Mouse (Mus musculus): ENCODE measurements around the gene Sorcs2.

The Sorcs2 gene

DNA sequence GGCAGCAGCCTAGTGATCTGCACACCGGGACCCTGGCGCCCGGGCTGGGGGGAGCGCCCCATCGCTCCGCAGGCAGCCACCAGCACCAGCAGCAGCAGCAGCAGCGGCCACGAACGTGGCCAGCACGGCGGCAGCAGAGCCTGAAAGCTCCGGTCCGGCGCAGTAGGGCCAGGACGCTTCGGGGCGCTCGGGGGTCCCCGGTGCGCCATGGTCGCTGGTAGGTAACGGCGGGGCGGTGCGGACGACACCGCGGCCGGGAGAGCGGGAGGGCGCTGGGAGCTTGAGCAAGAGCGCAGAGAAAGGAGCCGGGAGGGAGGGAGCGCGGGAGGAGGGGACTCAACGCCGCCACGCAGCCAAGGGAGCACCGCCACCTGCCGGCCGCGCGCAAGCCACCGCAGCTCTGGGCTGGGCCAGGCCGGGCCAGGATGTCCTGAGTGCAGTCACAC lies at the start of gene Sorcs2:
Gene Sorcs2 (minus strand): TSS at position 303 of the 446 bp plus-strand sequence.
- peak; percentile 67 for DNase-seq (ENCODE audit: low spot score)

- peak; percentile 46 for DNase-seq (ENCODE audit: low spot score)
These were observed 48.4 kb upstream of the Sorcs2 start for GRCm38 (mm10) chr5:36446166-36446890.

- no peak for DNase-seq (ENCODE audit: low spot score)
These were observed 47.1 kb upstream of the Sorcs2 start for GRCm38 (mm10) chr5:36445028-36445427.

DNA sequence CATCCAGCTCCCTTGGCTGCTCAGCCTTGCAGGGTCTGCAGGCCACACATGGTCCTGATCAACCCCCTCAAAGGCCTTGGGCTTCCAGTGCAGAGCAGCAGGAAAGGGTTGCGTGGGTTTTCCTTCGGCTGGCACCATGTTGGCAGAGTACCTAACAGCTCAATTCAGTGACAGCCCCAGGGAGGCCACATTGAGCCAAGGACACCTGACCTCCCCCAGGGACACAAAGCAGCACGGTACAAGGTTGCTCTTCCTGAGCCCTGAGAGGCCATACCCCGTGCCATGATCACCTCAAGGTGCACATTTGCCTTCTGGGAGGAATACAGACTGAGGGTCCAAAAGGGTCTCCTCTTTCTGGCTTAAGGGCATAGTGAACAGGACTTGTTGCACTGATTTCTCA lies 46.7 kb upstream of the Sorcs2 start:
- DNase-seq (ENCODE audit: low spot score) = no peak

DNA sequence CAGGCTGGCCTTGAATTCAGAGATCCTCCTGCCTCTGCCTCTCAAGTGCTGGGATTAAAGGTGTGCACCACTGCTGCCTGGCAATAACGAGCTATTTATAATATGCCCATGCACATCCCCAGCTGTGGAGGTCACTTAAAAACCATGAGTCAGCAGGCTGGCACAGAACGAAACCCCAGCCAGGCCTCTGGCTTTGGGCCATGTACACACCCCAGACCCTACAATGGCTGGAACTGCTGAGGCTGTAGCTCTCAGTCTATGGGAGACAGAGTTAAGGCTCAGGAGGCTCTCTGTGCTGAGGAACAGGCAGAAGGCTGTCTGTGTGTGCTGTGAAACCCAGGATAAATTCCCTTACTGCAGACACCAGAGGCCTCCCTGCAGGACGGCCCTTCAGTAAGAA lies 42.8 kb upstream of the Sorcs2 start:
- DNase-seq (ENCODE audit: low spot score) = no peak

GRCm38 (mm10) chr5:36436858-36437257 lies 38.9 kb upstream of the Sorcs2 start:
- DNase-seq (ENCODE audit: low spot score) = no peak

DNA sequence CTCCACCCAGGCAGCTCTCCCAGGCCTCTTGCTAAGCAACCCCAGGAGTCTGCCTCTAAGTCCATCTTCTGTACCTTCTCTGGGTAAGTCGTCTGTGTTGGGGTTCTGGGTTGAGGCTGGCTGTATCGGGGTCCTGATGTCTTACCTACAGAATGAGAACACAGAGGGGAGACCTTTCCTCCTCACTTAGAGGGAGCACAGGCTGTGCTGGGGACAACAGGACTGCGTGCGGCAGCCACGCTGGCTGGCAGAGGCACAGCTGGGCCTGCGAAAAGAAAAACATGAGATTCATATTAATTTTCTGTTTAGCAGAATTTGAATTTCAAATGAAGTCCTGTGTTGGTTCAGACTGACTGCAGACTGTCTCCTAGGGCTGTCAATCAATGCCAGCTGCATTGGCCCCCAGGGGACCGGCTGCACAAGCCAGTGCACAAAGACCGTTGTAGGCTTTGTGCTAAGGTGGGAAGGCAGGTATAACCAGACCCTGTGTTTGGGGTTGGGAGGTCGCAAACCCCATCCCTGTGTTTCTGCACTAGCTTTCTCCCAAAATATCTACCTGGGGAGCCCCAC lies 36.5 kb upstream of the Sorcs2 start:
- DNase-seq (ENCODE audit: low spot score) = no peak

DNA sequence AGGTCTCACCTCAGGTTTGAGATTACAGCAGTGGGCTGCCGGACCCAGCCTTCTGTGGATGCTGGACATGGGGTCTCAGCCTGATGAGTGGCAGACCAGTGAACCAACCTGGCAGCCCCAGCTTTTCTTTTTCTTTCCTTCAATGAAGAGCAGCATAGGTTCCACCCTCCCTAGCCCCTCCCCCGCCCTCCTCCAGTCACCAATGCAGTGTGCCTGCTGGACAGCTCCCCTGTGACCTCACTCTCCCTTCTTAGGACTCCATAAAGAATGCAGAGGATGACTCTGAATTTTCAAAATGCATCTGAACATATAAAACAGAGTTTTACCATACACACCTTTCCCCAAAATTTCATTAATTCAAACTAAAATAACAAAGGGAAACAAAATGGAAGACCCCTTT lies 33.8 kb upstream of the Sorcs2 start:
- no peak for DNase-seq (ENCODE audit: low spot score)

DNA sequence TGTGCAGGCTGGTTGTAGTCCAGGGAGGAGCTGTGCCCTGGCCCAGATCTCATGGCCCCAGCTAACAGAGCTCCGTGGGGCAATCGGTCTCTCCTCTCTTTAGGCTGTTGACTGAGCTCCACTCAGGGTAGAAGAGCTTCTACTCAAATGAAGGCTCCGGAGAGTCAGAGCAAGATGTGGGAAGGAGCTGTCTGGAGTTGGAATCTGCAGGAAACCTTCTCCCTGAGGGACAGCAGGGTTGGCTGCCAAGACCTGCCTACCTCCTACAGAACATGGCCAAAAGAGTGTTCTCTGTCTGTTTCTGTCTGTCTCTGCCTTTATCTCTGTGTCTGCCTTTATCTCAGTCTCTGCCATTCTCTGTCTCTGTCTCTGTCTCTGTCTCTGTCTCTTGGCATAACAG lies 31.6 kb upstream of the Sorcs2 start:
- DNase-seq (ENCODE audit: low spot score) = no peak

DNA sequence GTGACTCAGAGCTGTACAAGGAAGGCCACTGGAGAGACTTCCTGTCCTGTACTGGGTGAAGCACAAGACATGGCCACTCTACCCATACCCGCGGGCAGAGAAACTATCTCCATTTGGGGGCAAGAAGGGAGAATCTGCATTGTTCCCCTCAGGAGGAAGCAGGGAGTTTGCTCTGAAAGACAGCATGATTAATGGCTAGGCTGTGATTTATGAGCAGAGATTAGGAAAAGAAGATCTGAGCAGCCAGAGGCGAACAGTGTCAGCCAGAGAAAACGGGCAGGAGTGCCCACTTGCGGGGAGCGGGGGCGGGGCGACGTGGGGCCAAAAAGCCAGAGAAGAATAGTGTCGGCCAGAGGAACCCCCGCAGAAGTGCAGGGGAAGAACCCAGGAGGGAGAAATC lies 29.9 kb upstream of the Sorcs2 start:
- DNase-seq (ENCODE audit: low spot score) = no peak

- DNase-seq (ENCODE audit: low spot score) = no peak
These were observed 28.5 kb upstream of the Sorcs2 start for GRCm38 (mm10) chr5:36426404-36426803.

GRCm38 (mm10) chr5:36424676-36425075 lies 26.7 kb upstream of the Sorcs2 start:
- DNase-seq (ENCODE audit: low spot score) = no peak

- no peak for DNase-seq (ENCODE audit: low spot score)
These were observed 24.8 kb upstream of the Sorcs2 start for GRCm38 (mm10) chr5:36422689-36423088.

GRCm38 (mm10) chr5:36419861-36420260 lies 21.9 kb upstream of the Sorcs2 start:
- DNase-seq (ENCODE audit: low spot score) = no peak

GRCm38 (mm10) chr5:36414712-36415331 lies 16.9 kb upstream of the Sorcs2 start:
- no peak for DNase-seq (ENCODE audit: low spot score)

DNA sequence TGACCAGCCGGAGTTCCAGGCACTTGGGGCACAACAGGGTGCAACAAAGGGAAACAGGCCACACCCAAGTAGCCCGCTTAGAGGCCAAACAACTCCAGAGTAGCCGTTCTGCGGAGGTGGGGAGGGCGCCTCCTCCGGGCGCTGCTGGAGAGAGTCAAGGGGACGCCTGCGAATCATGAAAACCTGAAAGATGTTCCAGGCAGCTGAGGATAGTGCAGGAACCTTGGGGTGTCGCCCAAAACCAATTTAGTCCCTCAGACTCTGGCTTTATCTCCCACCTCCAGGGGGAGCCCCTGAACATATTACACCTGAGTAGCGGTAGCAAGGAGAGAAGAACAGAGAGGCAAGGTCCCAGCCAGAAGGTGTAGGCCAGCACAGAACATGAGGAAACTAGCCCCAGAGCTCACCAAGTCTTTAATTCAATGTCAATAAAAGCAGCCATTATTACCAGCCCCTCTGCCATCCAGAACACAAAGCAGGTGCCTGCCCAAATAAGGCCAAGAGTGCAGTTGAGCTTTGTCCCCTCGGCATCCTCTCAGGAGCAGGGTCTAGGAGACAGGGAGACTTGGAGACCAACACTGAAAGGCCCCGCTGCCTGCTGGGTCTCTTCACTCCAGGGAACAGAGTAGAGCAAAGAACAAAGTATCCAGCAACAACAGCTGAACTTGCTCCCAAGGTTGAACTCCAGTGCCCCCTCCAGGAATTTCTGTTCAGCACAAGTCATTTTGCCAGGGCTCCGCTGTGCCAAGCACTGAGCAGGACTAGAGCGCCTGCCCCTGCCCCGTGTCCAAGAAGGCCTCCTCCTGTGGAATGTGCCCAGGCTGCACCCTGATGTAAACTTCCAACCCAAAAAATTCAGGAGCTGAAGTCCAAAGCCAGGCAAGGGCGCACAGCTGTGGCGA lies 775 bp upstream of the Sorcs2 start:
- DNase-seq (ENCODE audit: low spot score) = peak; percentile 41

DNA sequence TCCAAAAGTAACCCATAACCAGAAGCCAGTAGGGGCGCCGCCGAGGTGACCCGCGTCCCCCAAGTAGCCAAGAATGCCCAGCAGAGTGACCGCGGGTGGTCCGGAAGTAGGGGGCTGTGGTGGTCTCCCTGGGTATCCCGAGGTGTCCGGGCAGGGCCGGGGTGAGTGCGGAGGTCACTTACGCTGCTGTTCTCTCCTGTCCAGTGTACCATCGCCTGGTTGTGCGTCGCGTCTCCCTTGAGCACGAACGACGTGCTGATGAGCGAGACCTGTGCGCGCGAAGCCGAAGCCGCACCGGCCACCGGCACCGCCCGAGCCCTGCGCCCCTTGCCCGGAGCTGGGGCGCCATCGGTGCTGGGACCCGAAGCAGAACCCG lies 567 bp downstream of the Sorcs2 start:
- no peak for DNase-seq (ENCODE audit: low spot score)

DNA sequence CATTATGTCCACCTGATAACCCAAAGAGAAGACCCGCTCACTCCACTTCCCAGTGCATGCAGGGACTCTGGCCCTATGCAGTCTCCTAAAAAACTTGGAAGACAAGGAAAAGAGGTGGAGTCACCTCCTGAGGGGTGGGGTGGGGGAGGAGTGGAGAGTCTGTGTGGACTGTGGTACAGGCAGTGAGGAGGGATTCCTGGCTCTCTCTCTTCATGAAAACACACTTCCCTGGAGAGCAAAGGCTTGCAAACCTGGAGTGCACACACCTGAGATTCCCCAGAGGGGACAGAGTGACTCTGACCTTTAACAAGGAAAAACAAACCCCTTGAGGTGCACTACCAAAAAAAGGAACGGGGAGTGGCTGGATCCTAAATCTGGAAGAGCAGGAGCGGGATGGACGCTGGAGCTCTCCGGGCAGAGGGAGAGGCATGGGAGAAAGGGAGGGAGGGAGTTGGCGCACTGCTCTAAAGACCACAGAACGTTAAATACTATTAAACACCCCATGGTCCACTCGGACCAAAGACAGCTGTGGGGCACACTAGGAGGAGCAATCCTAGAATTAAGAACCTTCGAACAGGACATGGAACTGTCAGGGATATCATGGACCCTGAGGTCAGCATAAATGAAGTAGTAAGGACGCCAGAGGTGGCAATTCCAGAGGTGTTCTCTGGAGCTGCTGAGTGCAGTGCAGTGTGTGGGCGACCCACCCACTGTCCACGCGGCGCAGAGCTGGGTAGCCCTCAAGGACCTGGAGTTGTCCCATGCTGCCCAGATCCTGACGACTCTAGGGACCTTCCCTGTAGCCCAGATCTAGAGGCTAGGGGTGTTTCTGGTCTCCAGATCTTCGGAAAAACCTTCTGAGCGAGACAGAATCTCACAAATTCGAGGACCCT lies 1.2 kb downstream of the Sorcs2 start:
- no peak for DNase-seq (ENCODE audit: low spot score)

- DNase-seq (ENCODE audit: low spot score) = peak; percentile 16
These were observed 1.9 kb downstream of the Sorcs2 start for GRCm38 (mm10) chr5:36396011-36396410.

- DNase-seq (ENCODE audit: low spot score) = no peak
These were observed 3.0 kb downstream of the Sorcs2 start for GRCm38 (mm10) chr5:36394840-36395515.

DNA sequence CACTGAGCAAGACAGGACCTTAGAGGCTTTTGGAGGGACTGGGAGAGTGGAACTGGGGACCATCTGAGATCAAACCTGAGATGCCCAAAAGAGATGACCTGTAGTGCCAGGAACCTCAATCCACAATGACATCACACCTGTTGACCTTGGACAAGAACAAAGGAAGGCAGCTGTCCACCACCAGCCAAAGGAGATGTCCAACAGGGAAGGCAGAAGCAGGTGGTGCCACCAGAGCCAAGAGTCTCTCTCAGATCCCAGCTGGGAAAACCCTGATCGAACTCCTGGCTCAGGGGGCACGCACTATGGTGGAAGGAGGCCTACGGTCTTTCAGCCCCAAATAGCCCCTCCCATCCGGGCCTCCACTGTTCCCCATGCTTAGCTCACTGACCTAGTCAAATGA lies 6.2 kb downstream of the Sorcs2 start:
- DNase-seq (ENCODE audit: low spot score) = no peak
